27 mouse cellular contexts compared by ENCODE assay signal in genomic region chr7:4215805-4216204, GRCm38 (mm10). TPM values are rescaled to one million over a fixed set of nuclear protein-coding genes. Genes with fewer than 3 reads are reported as not detected.
"Had no signal": no experiment of that assay in that cellular context is flagged by ENCODE, and none has a peak within 500 bp of the region (broad histone marks: within the 10 kb centered on the region; RNA-seq: fewer than 3 reads in every experiment).

No protein-coding gene starts in this region.

- H3K4me2 ChIP-seq: heart, embryonic 11.5 days; heart, embryonic 13.5 days; heart, embryonic 15.5 days; hindbrain, embryonic 13.5 days; hindbrain, embryonic 15.5 days; kidney, embryonic 15.5 days; limb, embryonic 13.5 days; limb, embryonic 15.5 days; liver, embryonic 12.5 days had no signal

- H3K4me1 ChIP-seq: heart, embryonic 13.5 days; heart, embryonic 15.5 days; hindbrain, embryonic 13.5 days; hindbrain, embryonic 15.5 days; kidney, embryonic 15.5 days; limb, embryonic 13.5 days; limb, embryonic 15.5 days; liver, embryonic 12.5 days had no signal

- H3K27ac ChIP-seq: heart, adult 2 months; heart, embryonic 13.5 days; heart, embryonic 15.5 days; hindbrain, embryonic 13.5 days; hindbrain, embryonic 15.5 days; hindbrain, postnatal 0 days; kidney, embryonic 15.5 days; kidney, postnatal 0 days; layer of hippocampus, adult 2 months; left cerebral cortex, adult 2 months; limb, embryonic 13.5 days; limb, embryonic 15.5 days; liver, embryonic 12.5 days had no signal

- ATAC-seq: hindbrain, postnatal 0 days; liver, embryonic 12.5 days had no signal

- H3K36me3 ChIP-seq: heart, embryonic 13.5 days; heart, embryonic 15.5 days; hindbrain, embryonic 13.5 days; hindbrain, embryonic 15.5 days; kidney, embryonic 15.5 days; limb, embryonic 13.5 days; limb, embryonic 15.5 days; liver, embryonic 12.5 days had no signal

- H3K27me3 ChIP-seq: heart, embryonic 13.5 days; heart, embryonic 15.5 days; hindbrain, embryonic 13.5 days; hindbrain, embryonic 15.5 days; kidney, embryonic 15.5 days; limb, embryonic 13.5 days; limb, embryonic 15.5 days; liver, embryonic 12.5 days had no signal

- H3K9me3 ChIP-seq: heart, embryonic 13.5 days; heart, embryonic 15.5 days; hindbrain, embryonic 13.5 days; hindbrain, embryonic 15.5 days; kidney, embryonic 15.5 days; limb, embryonic 13.5 days; limb, embryonic 15.5 days; liver, embryonic 12.5 days had no signal

- H3K4me3 ChIP-seq: heart, adult 2 months; heart, embryonic 13.5 days; heart, embryonic 15.5 days; hindbrain, embryonic 13.5 days; hindbrain, embryonic 15.5 days; kidney, embryonic 15.5 days; layer of hippocampus, adult 2 months; left cerebral cortex, adult 2 months; limb, embryonic 13.5 days; limb, embryonic 15.5 days; liver, embryonic 12.5 days had no signal

- DNase-seq: gastrocnemius, postnatal 14 days; gastrocnemius, postnatal 36 days; heart, adult 11 months; heart, adult 2 months; heart, postnatal 14 days; heart, postnatal 36 days; kidney, adult 11 months; kidney, adult 2 months; kidney, adult 9 months; kidney, postnatal 25 days; kidney, postnatal 4 days; left cerebral cortex, postnatal 4 days had no signal

- H3K9ac ChIP-seq: heart, embryonic 13.5 days; heart, embryonic 15.5 days; hindbrain, embryonic 13.5 days; hindbrain, embryonic 15.5 days; kidney, embryonic 15.5 days; limb, embryonic 13.5 days; limb, embryonic 15.5 days; liver, embryonic 12.5 days had no signal

RNA-seq across cellular contexts. Expression of gene Lilra5, which starts 21.7 kb away (rescaled TPM):
- polyA plus RNA-seq: heart, embryonic 11.5 days; heart, embryonic 13.5 days; hindbrain, embryonic 11.5 days; hindbrain, embryonic 13.5 days; hindbrain, embryonic 15.5 days; limb, embryonic 11.5 days had no signal
